Mouse (Mus musculus): ENCODE measurements around the gene Gripap1. TPM values are rescaled to one million over a fixed set of nuclear protein-coding genes. Genes with fewer than 3 reads are reported as not detected.
"Not testable (repeated sequence)": the region's sequence is repeated elsewhere in the genome, so short reads cannot be mapped to it uniquely, and the experiment has no call there.

The Gripap1 gene
- total RNA-seq, 2 experiments from 2014 or later = 34.2 to 48.2 TPM

GRCm38 (mm10) chrX:7778450-7779244 is 10.9 kb upstream of the Gripap1 start:
- DNase-seq = no peak

- no peak for DNase-seq
These were observed 10.3 kb upstream of the Gripap1 start for GRCm38 (mm10) chrX:7779294-7779693.

- DNase-seq = no peak
These were observed 6.9 kb upstream of the Gripap1 start for GRCm38 (mm10) chrX:7782603-7783092.

DNA sequence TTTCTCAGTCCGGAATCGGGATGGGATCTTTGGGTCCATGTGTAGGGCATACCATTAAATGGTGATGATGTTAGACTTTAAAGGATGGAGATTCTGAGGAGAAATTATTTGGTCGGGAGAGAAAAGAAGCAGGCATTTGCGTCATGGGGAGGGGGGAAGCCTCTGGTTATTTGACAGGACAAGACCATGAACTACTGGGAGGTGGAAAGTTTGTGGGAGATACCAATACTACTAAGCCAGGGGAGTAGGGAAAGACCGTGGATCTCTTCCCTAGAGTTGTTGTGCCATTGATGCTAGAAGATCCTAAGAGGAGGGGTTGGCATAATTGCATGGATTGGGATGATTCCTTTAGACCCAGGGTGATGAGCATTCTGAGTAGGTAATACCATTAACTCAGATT is 744 bp downstream of the Gripap1 start:
- DNase-seq = no peak

DNA sequence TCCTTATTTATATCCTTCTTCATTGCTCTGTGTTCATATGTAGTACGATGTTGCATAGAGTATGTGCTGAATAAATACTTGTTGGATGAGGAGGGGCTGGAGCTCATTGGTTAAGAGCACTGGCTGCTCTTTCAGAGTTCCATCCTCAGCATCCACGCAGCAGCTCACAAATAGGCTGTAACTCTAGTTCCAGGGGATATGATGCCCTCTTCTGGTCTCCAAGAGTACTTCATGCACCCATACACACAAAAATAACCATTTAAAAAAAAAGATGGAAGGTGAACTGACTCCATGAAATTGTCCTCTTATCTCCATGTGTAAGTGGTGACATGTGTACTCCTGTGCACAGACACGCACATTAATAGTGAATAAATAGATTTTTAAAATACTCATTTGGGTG is 3.8 kb downstream of the Gripap1 start:
- DNase-seq = no peak

- DNase-seq = peak; percentile 51
These were observed 5.5 kb downstream of the Gripap1 start for GRCm38 (mm10) chrX:7795016-7795415.

GRCm38 (mm10) chrX:7797327-7797726 is 7.8 kb downstream of the Gripap1 start:
- no peak for DNase-seq

DNA sequence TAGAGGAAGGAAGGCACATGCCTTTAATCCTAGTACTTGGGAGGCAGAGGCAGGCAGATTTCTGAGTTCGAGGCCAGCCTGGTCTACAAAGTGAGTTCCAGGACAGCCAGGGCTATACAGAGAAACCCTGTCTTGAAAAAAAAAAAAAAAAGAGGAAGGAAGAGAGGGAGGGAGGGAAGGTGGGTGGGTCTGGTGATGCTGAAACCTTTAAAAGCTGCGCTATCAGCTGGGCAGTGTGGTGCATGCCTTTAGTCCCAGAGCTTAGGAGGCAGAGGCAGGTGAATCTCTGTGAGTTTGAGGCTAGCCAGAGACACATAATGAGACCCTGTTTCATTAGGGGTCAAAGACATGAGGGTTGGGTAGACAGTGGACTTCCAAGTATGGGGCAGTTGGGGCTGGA is 12.6 kb downstream of the Gripap1 start:
- not testable (repeated sequence) for DNase-seq

DNA sequence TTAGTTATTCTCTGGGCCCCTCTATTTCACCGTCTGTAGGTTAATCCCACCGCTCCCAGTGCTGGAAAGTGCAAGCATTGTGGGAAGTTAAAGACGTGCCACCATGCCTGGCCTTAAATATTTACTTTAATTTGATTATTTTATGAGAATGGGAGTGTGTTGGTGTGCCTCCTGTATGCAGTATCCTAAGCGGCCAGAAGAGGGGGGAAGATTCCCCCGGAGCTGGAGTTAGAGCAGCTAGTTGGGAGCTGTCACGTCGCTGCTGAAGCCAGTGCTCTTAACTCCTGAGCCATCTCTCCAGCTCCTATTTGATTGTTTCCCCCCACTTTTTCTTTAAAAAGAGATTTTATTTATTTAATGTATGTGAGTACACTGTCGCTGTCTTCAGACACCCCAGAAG is 25.5 kb downstream of the Gripap1 start:
- DNase-seq = peak; percentile 35

DNA sequence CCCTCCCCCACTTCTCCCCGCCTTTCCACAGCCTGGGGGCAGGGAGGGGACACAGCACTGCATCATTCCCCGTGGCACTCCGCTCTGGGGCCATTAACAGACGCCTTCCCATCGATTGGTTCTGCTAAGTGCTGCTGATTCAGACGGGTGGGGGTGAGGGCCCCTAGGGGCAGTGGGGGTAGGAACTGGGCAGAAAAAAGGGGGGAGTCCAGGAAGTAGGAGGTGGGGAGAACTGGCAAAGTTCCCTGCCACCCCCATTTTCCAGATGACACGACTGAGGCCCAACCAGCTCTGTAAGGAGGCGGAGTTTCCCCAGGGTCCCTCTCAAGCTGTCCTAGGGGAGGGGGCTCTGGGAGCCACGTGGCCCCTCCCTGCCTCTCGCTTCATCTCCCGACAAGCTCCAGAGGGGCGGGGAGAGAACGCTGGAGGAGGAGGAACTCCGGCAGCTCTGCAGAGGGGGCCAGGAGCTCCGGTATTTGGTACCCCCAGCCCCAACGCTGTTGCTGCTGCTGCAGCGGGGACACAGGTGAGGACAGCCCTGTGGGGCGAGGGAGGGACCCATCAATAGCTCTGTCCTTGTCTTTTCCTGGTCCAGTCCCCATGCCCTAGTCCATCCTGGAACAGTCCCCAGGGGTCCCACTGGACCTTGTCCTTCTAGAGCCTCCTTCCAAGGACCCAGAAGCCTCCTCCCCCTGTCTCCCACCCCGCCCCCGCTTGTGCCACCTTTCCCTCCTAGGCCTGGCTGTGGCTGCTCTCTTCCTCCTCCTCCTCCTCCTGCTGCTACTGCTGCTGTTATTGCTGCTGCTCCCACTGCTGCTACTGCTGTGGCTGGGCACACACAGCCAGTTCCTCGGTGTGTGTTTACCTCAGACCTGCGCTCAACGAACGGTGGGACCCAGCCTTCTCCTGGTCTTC is 32.6 kb downstream of the Gripap1 start, which contains the start of gene Kcnd1:
TSS of gene Kcnd1 (plus strand) at position 425 of the 915 bp plus-strand sequence.
- DNase-seq = peak; percentile 15

DNA sequence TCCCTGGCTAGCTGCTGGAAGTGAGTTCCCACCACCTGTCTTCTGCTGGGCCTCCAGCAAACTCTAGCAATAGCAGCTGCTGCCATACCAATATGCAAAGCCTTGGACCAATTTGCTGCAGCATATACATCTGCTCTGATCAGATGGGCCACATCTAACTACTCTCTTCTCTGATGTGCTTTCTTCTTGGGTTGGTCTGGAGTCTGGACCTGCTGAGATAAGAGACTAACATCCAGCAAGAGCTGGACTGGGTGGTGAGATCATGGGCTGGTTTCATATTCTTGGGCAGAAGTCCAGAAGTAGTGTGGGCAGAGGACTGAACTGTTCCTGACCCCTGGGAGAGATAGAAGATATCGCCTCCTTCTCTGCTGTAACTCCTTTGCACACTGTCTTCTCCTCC is 47.6 kb downstream of the Gripap1 start:
- no peak for DNase-seq

DNA sequence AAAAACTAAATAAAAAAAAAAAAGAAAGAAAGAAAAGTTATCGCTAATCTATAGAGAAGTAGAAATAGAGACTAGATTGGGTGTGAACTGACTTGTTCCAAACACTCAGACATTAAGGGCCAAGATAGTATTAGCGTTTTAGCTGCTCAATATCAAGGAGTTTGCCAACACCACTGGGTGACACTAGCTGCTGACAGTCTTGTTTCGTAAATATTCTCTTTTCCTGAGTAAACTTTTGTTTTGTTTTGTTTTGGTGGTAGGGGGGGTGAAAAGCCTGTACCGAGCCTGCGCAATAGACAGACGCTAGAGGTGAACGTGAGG is 51.2 kb downstream of the Gripap1 start:
- no peak for DNase-seq

DNA sequence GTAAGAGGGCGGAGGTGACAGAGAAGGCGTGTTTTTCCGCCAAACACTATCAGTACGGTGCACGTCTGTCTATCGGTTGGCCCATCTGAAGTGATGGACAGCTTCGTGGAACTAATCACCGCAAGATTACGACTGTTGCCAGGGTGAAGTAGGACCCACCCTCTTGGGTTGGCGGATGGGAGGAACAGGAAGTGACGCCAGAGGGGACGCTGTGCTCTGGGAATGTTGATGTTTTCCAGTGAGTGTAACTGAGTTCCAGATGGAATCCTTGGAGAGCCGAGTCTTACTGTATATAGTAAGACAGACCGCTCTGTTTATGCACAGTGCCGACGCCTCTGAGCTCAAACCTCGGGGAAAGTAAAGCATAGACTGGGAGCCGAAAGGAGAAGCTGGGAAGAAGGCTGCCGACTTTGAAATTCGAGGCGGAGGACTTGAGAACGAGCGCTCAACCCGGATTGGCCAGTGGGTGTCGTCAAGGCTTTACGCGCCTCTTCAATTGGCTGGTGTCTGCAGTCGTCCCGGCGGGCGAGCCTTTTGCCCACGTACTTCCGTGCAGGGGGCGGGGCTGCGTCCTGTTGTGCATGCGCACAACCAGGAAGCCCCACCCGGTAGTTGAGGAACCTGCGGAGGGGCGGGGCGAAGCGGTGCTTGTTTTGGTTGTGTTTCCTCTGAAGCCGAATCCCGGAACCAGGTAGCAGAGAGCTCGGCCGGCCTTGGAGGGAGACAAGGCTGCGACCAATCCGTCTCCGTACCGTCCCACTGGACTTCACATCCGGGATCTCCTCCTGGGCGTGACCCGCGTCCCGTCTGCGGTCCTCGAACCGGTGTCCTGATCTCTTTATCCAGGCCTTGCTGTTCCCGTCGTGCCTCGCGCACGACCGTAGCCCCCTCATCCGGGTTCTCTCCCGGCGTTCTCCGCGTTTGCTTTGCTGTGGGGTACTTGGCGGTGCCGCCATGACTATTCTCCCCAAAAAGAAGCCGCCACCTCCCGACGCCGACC is 51.9 kb downstream of the Gripap1 start, which contains the start of gene Otud5:
TSS of gene Otud5 (plus strand) at position 202 of the 1,000 bp plus-strand sequence.
- peak; percentile 94 for DNase-seq

GRCm38 (mm10) chrX:7842318-7842717 is 52.8 kb downstream of the Gripap1 start:
- DNase-seq = peak; percentile 16

DNA sequence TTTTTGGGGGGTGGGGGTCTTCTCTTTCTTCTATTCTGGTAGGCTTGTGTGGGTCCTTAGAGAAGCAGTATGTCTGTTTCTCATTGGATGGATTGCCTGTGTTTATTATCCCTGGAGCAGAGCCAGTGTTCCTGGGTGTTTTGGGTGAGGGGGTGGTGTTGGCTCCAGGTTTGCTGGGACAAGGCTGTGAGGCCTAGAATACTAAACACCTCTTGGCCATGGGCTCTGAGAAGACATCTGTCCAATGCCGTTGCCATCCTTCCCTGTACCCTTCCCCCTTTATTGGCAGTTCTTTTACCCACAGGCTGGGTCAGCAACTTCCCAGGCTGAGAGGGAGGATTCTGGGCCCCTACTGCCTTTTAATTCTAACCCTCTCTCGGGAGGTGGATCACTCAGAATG is 58.3 kb downstream of the Gripap1 start:
- DNase-seq = no peak

GRCm38 (mm10) chrX:7854578-7854977 is 65.0 kb downstream of the Gripap1 start:
- DNase-seq = peak; percentile 45

- DNase-seq = no peak
These were observed 69.7 kb downstream of the Gripap1 start for GRCm38 (mm10) chrX:7859191-7859753.

- no peak for DNase-seq
These were observed 73.6 kb downstream of the Gripap1 start for GRCm38 (mm10) chrX:7863181-7863580.

DNA sequence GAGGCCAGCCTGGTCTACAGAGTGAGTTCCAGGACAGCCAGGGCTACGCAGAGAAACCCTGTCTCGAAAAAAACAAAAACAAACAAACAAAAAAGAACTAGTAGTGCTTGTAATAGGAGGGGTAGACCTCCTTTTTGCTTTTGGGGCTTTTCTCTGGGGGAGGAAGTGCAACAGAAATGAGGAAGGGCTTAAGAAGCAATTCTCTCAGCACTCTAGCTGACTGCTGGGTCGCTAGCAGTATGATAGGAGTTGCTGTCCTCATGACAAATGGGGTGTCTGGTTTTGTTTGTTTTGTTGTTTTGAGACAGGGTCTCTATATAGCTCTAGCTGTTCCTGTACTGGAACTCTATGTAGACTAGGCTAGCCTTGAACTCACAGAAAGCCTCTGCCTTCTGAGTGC is 75.0 kb downstream of the Gripap1 start:
- DNase-seq = no peak

- no peak for DNase-seq
These were observed 75.8 kb downstream of the Gripap1 start for GRCm38 (mm10) chrX:7865343-7865742.

- no peak for DNase-seq
These were observed 76.2 kb downstream of the Gripap1 start for GRCm38 (mm10) chrX:7865786-7866185.

All from adrenal gland, postnatal 10 days (tissue).